Mouse (Mus musculus) erythroblast, embryonic 14.5 days (primary cell): Measurements from ENCODE around the gene Rreb1. TPM values are rescaled to one million over a fixed set of nuclear protein-coding genes. Genes with fewer than 3 reads are reported as not detected.

Experiments used
- H3K27me3 ChIP-seq: 2 replicates; pipeline ENCODE4 v1.6.1; 2012; ENCODE audit warnings: inconsistent platforms; ENCODE audit not compliant: control insufficient read depth
- H3K36me3 ChIP-seq: 2 replicates; pipeline ENCODE4 v1.6.1; 2012; ENCODE audit warnings: mild to moderate bottlenecking, inconsistent platforms; ENCODE audit not compliant: control insufficient read depth
- H3K4me1 ChIP-seq: 2 replicates; pipeline ENCODE4 v1.6.1; 2012; ENCODE audit warnings: inconsistent platforms; ENCODE audit not compliant: control insufficient read depth
- H3K4me3 ChIP-seq: replicated peaks from 2 replicates; pipeline ENCODE3; 2012; ENCODE audit warnings: moderate library complexity, mild to moderate bottlenecking, inconsistent platforms
- H3K9me3 ChIP-seq: 2 replicates; pipeline ENCODE4 v1.6.1; 2012; ENCODE audit warnings: low read length, inconsistent platforms, mixed read lengths; ENCODE audit not compliant: control insufficient read depth
- GATA1 ChIP-seq: IDR thresholded peaks from 2 replicates; pipeline ENCODE4 v1.6.1; 2012; ENCODE audit warnings: low read length, inconsistent platforms, mixed read lengths
- TAL1 ChIP-seq: IDR thresholded peaks from 3 replicates; pipeline ENCODE4 v1.6.1; 2012; ENCODE audit warnings: low read length, inconsistent platforms, mixed read lengths
- polyA plus RNA-seq: library from polyadenylated mRNA; stranded (reverse); fragments of >175 nt; gene quantifications from 2 replicates; pipeline ENCODE4 v1.2.3, GENCODE M21; 2012

Gene Rreb1
- polyA plus RNA-seq, 1 experiment: 0.60 TPM

DNA sequence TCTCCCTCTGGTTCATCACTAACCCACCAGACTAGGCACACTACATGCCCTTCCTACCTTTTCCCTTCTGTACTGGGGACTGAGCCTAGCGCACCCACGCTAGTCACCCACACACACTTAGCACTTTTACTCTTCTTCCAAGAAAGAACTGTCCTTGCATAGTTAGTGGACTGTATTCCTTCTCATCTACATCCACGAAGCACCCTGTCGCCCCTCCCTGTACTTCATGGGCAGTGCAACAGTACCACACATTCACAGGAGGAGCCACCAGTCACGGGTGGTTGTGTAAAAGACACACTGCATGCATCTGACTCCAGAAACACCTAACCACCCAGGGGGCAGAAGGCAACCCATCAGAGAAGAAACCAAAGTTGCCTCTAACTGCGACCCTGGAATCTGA is 195.8 kb downstream of the Rreb1 start:
- no peak for TF ChIP-seq GATA1
- no peak for TF ChIP-seq TAL1
- no peaks in the 10 kb centered on the region for H3K27me3 ChIP-seq

GRCm38 (mm10) chr13:37974731-37975130 is 196.5 kb downstream of the Rreb1 start:
- H3K4me3 ChIP-seq: no peak overlapping the region
- TF ChIP-seq TAL1 (no peak), GATA1 (no peak)
- H3K27me3 ChIP-seq: no peaks in the 10 kb centered on the region
- H3K36me3 ChIP-seq: peaks cover 76% of the 10 kb centered on the region
- H3K4me1 ChIP-seq: peaks cover 6% of the 10 kb centered on the region
- no peaks in the 10 kb centered on the region for H3K9me3 ChIP-seq

More for the DNA sequence above, 195.8 kb downstream of the Rreb1 start:
- Histone ChIP-seq H3K9me3 (no peaks in the 10 kb centered on the region), H3K36me3 (peaks cover 70% of the 10 kb centered on the region), H3K4me3 (no peak overlapping the region), H3K4me1 (peaks cover 9% of the 10 kb centered on the region)

DNA sequence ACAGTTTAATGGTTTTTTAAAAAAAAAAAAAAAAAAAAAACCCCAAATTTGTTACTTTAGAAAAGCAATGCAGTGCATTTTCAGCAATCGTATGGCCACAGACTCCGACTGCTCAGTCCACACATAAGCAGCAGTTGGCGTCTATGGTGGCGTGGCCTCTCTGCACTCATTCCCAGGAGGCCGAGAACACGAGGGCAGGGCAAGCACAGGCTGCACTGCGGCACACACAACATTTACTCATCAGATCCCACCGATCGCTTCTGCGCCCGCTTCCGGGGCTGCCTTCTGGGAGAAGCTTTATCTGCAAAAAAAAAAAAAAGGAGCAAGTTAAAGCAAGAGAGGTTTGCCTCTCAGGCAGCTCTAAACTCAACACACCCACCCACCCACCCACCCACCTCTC is 201.3 kb downstream of the Rreb1 start:
- peaks cover 96% of the 10 kb centered on the region for H3K36me3 ChIP-seq
- no peaks in the 10 kb centered on the region; the same call in 1 of the 2 replicates for H3K4me1 ChIP-seq
- no peaks in the 10 kb centered on the region for H3K27me3 ChIP-seq
- TF ChIP-seq TAL1: no peak
- no peak for TF ChIP-seq GATA1
- no peak overlapping the region for H3K4me3 ChIP-seq
- no peaks in the 10 kb centered on the region for H3K9me3 ChIP-seq

GRCm38 (mm10) chr13:37980346-37980745 is 202.1 kb downstream of the Rreb1 start:
- Histone ChIP-seq H3K9me3 (no peaks in the 10 kb centered on the region), H3K4me3 (no peak overlapping the region), H3K36me3 (peaks cover 99% of the 10 kb centered on the region), H3K27me3 (no peaks in the 10 kb centered on the region), H3K4me1 (no peaks in the 10 kb centered on the region)
- TF ChIP-seq TAL1 (no peak), GATA1 (no peak)

DNA sequence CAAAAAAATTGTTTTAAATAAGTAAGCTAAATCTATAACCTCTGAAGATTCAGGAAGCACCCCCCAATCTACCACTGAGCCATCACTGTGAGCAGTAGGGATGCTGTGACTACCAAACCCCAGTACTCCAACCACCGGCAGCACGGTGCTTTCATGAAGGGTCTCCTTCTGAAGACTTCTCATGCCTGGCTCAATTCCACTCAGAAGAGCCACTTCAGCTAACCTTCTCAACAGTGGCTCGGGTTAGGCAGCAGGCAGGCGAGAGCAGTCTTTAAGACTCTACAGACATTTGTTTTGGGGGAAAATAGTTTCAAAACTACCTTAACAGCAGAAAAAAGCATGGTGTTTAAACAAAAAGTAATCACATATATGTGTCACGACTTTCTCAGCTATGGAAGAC is 202.9 kb downstream of the Rreb1 start:
- H3K4me1 ChIP-seq: no peaks in the 10 kb centered on the region
- H3K27me3 ChIP-seq: no peaks in the 10 kb centered on the region
- H3K4me3 ChIP-seq: no peak overlapping the region
- peaks cover 99% of the 10 kb centered on the region for H3K36me3 ChIP-seq
- H3K9me3 ChIP-seq: no peaks in the 10 kb centered on the region
- TF ChIP-seq GATA1 (no peak), TAL1 (no peak)

DNA sequence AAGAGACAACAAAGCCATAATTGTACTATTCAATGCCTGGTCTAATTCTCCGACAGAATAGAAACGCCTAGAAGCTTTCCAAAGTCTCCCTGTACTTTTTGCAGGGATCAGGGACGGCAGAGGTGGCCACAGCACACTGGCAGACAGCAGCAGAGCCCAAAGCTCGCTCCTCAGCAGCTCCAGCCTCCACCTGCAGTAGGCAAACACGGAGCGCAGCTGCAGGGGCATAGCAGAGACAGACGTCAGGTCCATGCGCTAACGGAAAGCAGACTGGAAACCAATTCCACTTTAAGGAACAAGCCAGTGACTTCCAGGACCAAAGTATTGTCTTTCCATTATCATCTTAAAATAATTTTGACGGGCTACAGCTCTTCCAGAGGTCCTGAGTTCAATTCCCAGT is 208.0 kb downstream of the Rreb1 start:
- Histone ChIP-seq H3K36me3 (peaks cover 100% of the 10 kb centered on the region), H3K27me3 (no peaks in the 10 kb centered on the region), H3K4me1 (peaks cover 2% of the 10 kb centered on the region), H3K9me3 (no peaks in the 10 kb centered on the region), H3K4me3 (no peak overlapping the region)
- no peak for TF ChIP-seq GATA1
- TF ChIP-seq TAL1: no peak

DNA sequence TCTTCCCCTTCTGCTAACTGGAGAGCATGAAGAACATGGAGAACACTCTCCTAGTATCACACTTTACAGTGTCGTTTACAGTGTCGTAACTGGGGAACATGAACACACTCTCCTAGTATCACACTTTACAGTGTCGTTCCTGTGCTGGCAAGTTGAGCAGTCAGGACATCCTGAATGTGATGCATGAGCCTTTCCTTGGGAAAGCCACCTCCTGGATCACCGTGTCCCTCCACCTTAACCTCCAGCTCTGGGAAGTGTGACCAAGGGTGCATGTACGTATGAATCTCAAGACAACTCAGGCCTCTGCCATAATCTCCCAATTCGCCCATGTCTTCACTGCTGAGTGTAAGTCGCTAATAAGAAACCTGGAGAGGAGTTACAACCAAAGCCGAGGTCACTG is 211.5 kb downstream of the Rreb1 start:
- Histone ChIP-seq H3K36me3 (peaks cover 71% of the 10 kb centered on the region), H3K9me3 (no peaks in the 10 kb centered on the region), H3K4me3 (no peak overlapping the region), H3K27me3 (no peaks in the 10 kb centered on the region), H3K4me1 (peaks cover 21% of the 10 kb centered on the region)
- TF ChIP-seq TAL1: no peak
- no peak for TF ChIP-seq GATA1

GRCm38 (mm10) chr13:37992638-37993371 is 214.6 kb downstream of the Rreb1 start:
- Histone ChIP-seq H3K27me3 (no peaks in the 10 kb centered on the region), H3K36me3 (peaks cover 40% of the 10 kb centered on the region), H3K4me3 (peak overlapping the region; percentile 95), H3K4me1 (peaks cover 31% of the 10 kb centered on the region), H3K9me3 (0 out of 2 replicates have a peak, but pooled peaks cover 3% of the 10 kb centered on the region)
- TF ChIP-seq GATA1 (no peak), TAL1 (no peak)

GRCm38 (mm10) chr13:37993376-37993703 is 215.1 kb downstream of the Rreb1 start:
- Histone ChIP-seq H3K4me3 (peak overlapping the region; percentile 95), H3K4me1 (peaks cover 33% of the 10 kb centered on the region), H3K36me3 (peaks cover 35% of the 10 kb centered on the region), H3K9me3 (0 out of 2 replicates have a peak, but pooled peaks cover 3% of the 10 kb centered on the region), H3K27me3 (no peaks in the 10 kb centered on the region)
- no peak for TF ChIP-seq TAL1
- TF ChIP-seq GATA1: no peak
